Mouse (Mus musculus) R1 (cell line): ENCODE data around the gene Ndp.

Experiments used
- DNase-seq: peaks from one replicate; pipeline ENCODE4 v3.0.0-alpha.2; 2018; ENCODE audit warnings: low read depth, low spot score

The Ndp gene

DNA sequence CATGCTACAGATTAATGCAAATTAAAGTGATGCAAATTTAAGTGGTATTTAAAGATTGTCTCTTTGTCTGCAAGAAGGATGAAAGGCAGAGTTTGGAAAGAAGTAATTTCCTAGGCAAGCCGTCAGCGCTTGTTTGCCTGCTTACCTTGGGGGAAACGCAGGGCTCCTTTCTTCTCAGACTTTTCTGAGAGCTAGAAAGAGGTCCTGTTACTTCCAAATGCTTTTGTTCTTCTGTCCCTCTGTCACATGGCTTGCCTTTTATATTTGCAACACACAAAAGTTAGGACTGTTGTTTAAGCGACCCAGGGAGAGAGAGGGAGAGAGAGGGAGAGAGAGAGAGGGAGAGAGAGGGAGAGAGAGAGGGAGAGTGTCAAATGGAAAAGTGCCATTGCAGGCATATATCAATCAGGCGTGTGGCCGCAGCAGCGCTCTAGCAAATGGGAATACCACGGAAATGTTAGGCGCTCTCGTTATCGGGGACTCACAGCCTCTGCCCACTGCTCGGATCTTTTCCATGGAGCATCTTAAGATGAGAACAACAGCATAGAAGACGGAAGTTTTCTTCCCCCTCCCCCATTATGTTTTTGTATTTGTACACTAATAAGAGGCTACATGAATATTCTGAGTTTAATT lies at the start of gene Ndp:
Ndp (minus strand) TSS at position 534 of the 633 bp plus-strand sequence.
- peak; percentile 1 for DNase-seq

DNA sequence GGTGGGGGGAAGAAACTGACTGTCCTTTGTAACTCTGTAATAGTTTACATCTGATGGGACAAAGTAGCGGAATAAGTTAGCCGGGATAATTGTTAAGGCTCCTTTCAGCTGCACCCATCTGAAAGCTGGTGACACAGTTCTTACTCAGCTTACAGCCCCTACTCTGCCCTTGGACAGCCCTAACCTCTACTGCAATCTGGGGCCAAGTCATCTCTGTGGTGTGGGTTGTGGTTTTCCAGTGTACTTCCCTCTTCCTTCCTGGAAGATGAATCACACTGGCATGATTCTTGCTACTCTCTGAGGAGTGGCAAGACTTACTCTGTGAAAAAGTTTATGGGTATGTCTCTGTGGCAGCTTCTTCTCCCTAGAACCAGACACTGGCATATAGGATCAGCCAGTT lies 43.2 kb upstream of the Ndp start:
- DNase-seq: no peak

GRCm38 (mm10) chrX:16918006-16918405 lies 6.4 kb upstream of the Ndp start:
- no peak for DNase-seq

GRCm38 (mm10) chrX:16913118-16913517 lies 1.5 kb upstream of the Ndp start:
- no peak for DNase-seq

DNA sequence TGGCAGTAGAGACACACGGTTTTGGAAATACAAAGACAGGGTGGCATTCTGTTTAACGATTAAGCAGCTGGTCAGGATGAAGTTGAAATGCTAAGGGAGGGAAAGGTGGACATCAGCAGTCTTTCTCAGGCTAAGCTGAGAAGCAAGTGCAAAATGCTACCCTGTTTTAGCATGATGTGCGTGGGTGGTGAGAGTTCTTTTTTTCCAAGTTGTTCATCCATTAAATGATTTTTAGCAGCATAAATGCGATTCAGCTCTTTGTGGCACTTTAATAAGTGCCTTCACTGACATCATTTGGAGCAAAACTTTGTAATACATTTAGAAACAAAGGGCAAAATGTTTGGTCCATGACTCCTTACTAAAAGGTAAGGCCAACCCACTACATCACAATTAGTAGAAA lies 337 bp upstream of the Ndp start:
- no peak for DNase-seq

- peak; percentile 59 for DNase-seq
These were observed 1.1 kb downstream of the Ndp start for GRCm38 (mm10) chrX:16910211-16911095.

DNA sequence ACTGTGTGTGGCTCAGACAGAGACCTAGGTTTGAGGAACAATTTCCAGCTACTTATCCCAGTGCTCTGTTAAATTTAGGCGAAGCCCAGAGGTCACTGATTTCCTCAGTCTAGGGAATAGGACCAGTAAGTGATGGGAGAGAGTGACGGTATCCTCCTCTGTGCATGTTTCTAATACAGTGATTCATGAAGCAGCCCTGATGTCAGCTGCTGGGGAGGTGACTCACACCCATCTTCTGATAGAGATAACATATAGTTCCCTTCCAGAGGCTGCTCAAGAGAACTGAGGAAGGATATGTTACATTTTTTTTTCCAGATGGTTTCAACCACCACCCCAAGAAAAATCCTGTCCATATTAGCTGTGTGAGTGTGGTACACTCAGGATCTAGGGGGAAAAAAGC lies 2.9 kb downstream of the Ndp start:
- DNase-seq: no peak

- no peak for DNase-seq
These were observed 4.0 kb downstream of the Ndp start for GRCm38 (mm10) chrX:16907554-16907953.

DNA sequence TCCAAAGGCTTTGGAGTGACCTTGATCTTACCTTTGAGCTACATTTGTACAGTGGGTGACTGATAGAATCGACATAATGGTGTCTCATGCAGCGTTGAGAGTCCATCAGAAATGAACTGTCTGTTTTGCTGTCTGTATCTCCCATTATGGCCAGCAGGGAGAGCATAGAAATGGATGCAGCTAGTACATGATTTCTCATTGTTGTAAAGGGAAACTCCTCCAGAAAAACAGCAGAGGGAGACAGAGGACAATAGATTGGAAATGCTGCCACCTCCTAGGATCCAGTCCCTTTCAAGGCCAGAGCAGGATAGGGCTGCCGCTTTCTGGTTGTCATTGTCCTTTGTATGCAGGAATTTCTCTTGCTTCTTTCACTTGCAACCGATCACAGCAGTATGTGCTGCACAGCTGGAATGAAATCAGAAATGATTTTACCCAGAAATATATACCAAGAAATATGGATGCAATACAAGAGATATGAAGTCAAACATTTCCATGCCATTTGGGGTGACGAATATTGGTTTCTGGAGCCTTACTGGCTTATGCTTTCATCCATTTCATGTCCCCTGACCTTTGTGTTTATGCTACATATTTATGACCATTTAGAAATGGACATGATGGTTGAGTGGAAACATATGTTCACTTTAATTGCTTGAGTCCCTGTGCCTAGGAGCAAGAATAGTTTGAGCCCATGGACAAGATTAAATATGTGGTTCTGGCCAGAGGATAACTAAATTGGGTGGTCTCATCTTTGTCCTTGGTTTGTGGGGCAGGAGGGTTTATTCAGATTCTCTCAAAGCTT lies 17.0 kb downstream of the Ndp start:
- DNase-seq: peak; percentile 73

DNA sequence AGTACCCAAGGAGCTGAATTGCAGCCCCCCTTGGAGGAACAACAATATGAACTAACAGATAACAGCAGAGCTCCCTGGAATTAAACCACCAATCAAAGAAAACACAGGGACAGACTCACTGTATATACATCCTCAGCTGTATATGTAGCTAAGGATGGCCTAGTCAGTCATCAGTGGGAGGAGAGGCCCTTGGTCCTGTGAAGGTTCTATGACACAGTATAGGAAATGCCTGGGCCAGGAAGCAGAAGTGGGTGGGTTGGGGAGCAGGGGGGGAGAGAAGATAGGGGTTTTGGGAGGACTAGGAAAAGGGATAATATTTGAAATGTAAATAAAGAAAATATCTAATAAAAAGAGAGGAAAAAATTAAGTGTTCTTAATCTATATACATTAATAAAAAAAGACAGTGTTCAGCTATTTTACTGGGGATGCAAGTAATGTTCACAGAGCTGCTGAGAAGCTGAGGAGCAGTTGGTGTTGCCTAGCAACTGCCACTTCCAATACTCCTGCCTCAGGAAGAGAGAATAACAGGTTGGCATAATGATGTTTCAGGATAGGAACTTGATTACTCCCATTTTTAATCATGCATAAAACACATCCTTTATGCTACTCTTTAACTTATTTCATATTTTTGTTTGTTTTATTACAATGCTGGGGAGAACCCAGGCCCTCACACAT lies 43.8 kb downstream of the Ndp start:
- DNase-seq: no peak

- DNase-seq: peak; percentile 4
These were observed 51.3 kb downstream of the Ndp start for GRCm38 (mm10) chrX:16860244-16860643.

DNA sequence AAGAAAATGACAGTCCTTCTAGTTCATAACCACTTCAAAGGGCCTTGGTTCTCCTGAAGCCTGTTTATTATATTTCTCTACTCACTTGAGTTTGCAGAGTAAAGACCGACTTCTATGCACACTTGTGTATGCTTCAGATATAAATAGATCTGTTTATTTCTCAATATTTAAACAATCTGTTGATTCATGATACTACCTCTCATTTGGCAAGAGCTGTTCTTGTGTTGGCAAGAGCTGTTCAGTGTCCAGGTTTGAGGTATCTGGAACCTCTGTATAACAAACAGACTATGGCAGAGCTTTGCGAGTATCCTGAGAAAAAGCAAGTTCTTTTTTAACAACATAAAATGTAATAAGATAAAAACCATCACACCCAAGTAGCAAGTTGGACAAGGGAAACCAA lies 65.5 kb downstream of the Ndp start:
- no peak for DNase-seq

DNA sequence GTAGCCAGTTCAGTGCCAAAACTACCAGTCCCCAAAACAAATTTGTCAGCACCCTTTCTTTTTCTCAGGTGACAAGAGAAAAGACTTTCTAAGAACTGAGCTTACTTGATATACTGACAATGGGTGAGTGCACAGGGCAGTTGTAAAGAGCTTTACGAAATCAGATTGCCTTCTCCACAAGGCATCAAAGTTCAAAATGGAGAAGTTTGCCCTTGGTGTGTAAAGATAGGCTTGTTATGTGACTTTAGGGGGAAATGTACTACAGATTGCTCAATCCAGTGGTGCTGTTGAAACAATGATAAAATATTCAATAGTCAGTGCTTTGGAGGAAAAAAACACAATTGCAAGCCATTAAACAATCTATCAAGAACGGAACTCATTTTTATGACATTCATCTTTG lies 70.1 kb downstream of the Ndp start:
- DNase-seq: no peak

GRCm38 (mm10) chrX:16837293-16837692 lies 74.3 kb downstream of the Ndp start:
- no peak for DNase-seq

GRCm38 (mm10) chrX:16836488-16837082 lies 75.0 kb downstream of the Ndp start:
- no peak for DNase-seq
